29 mouse cellular contexts compared by ENCODE assay signal in the genomic region with DNA sequence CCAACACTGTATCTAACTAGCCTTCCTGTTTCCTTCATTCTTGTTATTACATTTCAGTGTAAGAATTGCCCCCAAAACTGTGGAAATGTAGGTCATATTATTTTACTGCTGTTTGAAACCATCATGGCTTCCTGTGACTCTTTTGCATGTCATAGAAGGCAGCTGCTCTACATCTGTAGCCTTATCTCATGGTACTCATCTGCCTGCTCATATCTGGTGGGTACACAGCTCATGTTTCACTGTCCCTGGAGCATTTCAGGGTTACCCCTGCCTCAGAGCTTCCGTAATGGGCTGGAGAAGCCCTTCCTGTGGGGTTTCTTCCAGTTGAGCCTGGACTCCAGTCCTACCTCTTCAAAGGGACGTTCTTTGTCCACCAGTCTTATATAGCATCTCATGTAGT.
DNase-seq lines count a peak whose midpoint lies in the region; ATAC-seq and TF ChIP-seq lines count a peak whose summit lies in the region.
"Had no signal": no experiment of that assay in that cellular context is flagged by ENCODE, and none has a peak within 500 bp of the region (broad histone marks: within the 10 kb centered on the region; RNA-seq: fewer than 3 reads in every experiment).

No protein-coding gene starts in this region.

- H3K36me3 ChIP-seq in liver, embryonic 11.5 days (ENCODE audit: control insufficient read depth, insufficient read depth, low read length) = no peaks in the 10 kb centered on the region; the same call in 1 of the 2 replicates
- peaks cover 13% of the 10 kb centered on the region for H3K36me3 ChIP-seq in liver, embryonic 12.5 days
- H3K36me3 ChIP-seq: neural tube, embryonic 15.5 days had no signal

- 52% methylated on average over 2 of the region's 2 CpGs for WGBS in liver, embryonic 11.5 days
- 55% methylated on average over 2 of the region's 2 CpGs for WGBS in liver, embryonic 12.5 days (ENCODE audit: insufficient replicate concordance)

- DNase-seq in liver, embryonic 11.5 days (ENCODE audit: low spot score) = no peak
- peak; percentile 56 for DNase-seq in thymus, postnatal 14 days
- DNase-seq in gastrocnemius, adult 2 months = no peak
- DNase-seq in testis, postnatal 14 days (ENCODE audit: low spot score) = no peak
- DNase-seq in frontal cortex, adult 2 months (ENCODE audit: extremely low spot score in 1 of 2, low spot score in 1 of 2) = no peak
- DNase-seq: adrenal gland, postnatal 14 days; cerebellum, adult 11-12 months; cerebellum, adult 9-11 months; gastrocnemius, postnatal 10 days; heart, postnatal 10 days; kidney, adult 11 months; kidney, postnatal 36 days; layer of hippocampus, postnatal 36 days; liver; lung, adult 18-20 months; lung, postnatal 10 days had no signal

- intact Hi-C loops in gastrocnemius, adult 2 months (cut with DNase I) = no loop called here

- no peaks in the 10 kb centered on the region for H3K9me3 ChIP-seq in liver, embryonic 11.5 days (ENCODE audit: control insufficient read depth, low read length)
- no peaks in the 10 kb centered on the region for H3K9me3 ChIP-seq in liver, embryonic 12.5 days (replicated peaks)
- H3K9me3 ChIP-seq: kidney, embryonic 15.5 days; midbrain, embryonic 10.5 days; midbrain, embryonic 15.5 days; neural tube, embryonic 15.5 days had no signal

- H3K27me3 ChIP-seq in liver, embryonic 11.5 days (replicated peaks; ENCODE audit: control insufficient read depth, insufficient read depth, low read length) = no peaks in the 10 kb centered on the region
- no peaks in the 10 kb centered on the region for H3K27me3 ChIP-seq in liver, embryonic 12.5 days (replicated peaks)
- H3K27me3 ChIP-seq: kidney, embryonic 15.5 days; midbrain, embryonic 15.5 days; neural tube, embryonic 15.5 days had no signal

- no peak for TF ChIP-seq CTCF in gastrocnemius, adult 2 months (IDR thresholded peaks at IDR 0.05)

- H3K9ac ChIP-seq in liver, embryonic 11.5 days (ENCODE audit: low read depth, low read length) = no peak overlapping the region
- H3K9ac ChIP-seq in liver, embryonic 12.5 days = no peak overlapping the region
- H3K9ac ChIP-seq: heart, embryonic 13.5 days; hindbrain, embryonic 14.5 days; kidney, embryonic 15.5 days; midbrain, embryonic 15.5 days; neural tube, embryonic 15.5 days had no signal

- H3K4me1 ChIP-seq in liver, embryonic 11.5 days (replicated peaks; ENCODE audit: control insufficient read depth, insufficient read depth, low read length) = no peaks in the 10 kb centered on the region; the same call in 1 of the 2 replicates
- H3K4me1 ChIP-seq in liver, embryonic 12.5 days = peaks cover 6% of the 10 kb centered on the region; the same call in 1 of the 2 replicates
- H3K4me1 ChIP-seq: kidney, embryonic 15.5 days; midbrain, embryonic 10.5 days had no signal

- no peak overlapping the region for H3K4me3 ChIP-seq in liver, embryonic 11.5 days (ENCODE audit: low read depth, low read length)
- no peak overlapping the region for H3K4me3 ChIP-seq in liver, embryonic 12.5 days
- no peak overlapping the region for H3K4me3 ChIP-seq in gastrocnemius, adult 2 months
- H3K4me3 ChIP-seq: erythroblast, embryonic 14.5 days; heart, embryonic 13.5 days; kidney, embryonic 15.5 days; layer of hippocampus, adult 2 months; midbrain, embryonic 10.5 days; midbrain, embryonic 15.5 days; neural tube, embryonic 15.5 days had no signal

- no peak overlapping the region for H3K4me2 ChIP-seq in liver, embryonic 11.5 days
- H3K4me2 ChIP-seq in liver, embryonic 12.5 days = no peak overlapping the region
- H3K4me2 ChIP-seq: heart, embryonic 13.5 days; hindbrain, embryonic 14.5 days; kidney, embryonic 15.5 days; midbrain, embryonic 15.5 days; neural tube, embryonic 15.5 days had no signal

- no peak overlapping the region for H3K27ac ChIP-seq in liver, embryonic 11.5 days (ENCODE audit: low read depth, low read length)
- no peak overlapping the region for H3K27ac ChIP-seq in liver, embryonic 12.5 days
- no peak overlapping the region for H3K27ac ChIP-seq in gastrocnemius, adult 2 months
- H3K27ac ChIP-seq: heart, embryonic 13.5 days; hindbrain, embryonic 14.5 days; kidney, embryonic 15.5 days; layer of hippocampus, adult 2 months; macrophage; midbrain, embryonic 10.5 days; midbrain, embryonic 15.5 days; neural tube, embryonic 15.5 days; stomach, postnatal 0 days had no signal

- ATAC-seq in liver, embryonic 11.5 days (replicated peaks; ENCODE audit: low FRiP score) = peak; percentile 63; the same call in 1 of the 2 replicates
- no peak; the same call in 1 of the 2 replicates for ATAC-seq in liver, embryonic 12.5 days
- ATAC-seq in megakaryocyte-erythroid progenitor cell, adult 5-6 weeks (replicated peaks; ENCODE audit: low FRiP score, low TSS enrichment, poor library complexity, severe bottlenecking) = peak; percentile 75
- ATAC-seq: forebrain, embryonic 16.5 days; midbrain, embryonic 15.5 days had no signal
